Mouse (Mus musculus): ENCODE measurements around the gene Zbtb24.
"Not testable (repeated sequence)": the region's sequence is repeated elsewhere in the genome, so short reads cannot be mapped to it uniquely, and the experiment has no call there.

Gene Zbtb24

DNA sequence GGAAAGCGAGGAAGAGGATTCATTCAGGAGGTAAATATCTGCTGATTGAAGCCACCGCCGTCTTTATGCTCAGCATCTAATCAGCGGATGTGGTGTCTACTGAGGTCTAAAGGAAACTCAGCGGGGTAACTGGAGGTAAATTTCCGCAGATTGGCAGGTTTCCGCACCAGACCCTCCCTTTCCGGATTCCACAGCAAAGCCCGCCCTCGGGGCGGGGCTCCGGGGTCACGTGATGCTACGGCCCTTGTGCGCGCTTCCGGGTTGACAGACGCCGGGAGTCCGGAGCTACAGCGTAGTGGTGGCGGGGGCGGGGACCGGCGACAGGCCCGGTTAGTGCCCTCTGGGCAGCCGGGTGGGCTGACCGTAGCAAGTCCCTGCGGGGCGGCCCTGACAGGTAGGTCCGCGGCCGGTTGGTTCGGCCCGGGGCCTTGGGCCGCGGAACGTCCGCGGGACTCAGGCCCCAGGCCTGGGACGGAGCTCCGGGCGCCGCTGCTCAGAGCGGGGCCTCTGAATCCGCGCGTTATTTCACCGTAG, at the start of gene Zbtb24:
TSS of gene Zbtb24 (plus strand) at position 247 of the 534 bp plus-strand sequence.
- peak; percentile 96 for DNase-seq (ENCODE audit: low spot score)

- no peak for DNase-seq (ENCODE audit: low spot score)
These were observed 49.1 kb upstream of the Zbtb24 start for GRCm38 (mm10) chr10:41401097-41401496.

- no peak for DNase-seq (ENCODE audit: low spot score)
These were observed 46.8 kb upstream of the Zbtb24 start for GRCm38 (mm10) chr10:41403364-41403763.

DNA sequence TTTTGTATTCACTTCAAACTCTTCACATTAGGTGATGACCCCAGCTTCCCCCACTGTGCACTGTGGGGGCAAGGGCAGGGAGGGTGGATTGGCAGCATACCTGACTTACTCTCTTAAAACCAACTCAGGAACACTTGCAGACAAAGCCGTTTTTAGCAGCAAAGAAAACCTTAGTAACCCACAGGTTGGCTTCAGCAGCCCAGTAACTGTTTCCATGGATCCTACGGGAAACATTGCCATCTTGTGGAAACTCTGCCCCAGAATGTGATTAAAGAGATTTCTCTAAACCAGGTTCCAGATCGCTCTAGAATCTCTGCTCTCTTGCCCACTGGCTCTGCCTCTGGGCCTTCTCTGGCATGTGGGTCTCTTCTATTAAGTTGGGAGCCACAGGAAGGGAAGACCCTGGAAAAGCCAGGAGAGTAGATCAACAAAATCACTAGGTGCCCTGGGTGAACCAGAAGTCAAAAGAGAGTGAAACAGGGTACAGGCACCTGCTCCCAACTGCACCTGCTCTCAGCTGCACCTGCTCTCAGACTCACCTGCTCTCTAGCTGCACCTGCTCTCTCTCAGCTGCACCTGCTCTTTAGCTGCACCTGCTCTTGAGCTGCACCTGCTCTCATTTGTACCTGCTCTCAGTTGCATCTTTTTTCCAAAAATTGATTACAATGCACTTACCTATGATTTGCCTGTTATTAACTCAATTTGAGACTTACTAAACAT, 46.1 kb upstream of the Zbtb24 start:
- DNase-seq (ENCODE audit: low spot score) = peak; percentile 19

DNA sequence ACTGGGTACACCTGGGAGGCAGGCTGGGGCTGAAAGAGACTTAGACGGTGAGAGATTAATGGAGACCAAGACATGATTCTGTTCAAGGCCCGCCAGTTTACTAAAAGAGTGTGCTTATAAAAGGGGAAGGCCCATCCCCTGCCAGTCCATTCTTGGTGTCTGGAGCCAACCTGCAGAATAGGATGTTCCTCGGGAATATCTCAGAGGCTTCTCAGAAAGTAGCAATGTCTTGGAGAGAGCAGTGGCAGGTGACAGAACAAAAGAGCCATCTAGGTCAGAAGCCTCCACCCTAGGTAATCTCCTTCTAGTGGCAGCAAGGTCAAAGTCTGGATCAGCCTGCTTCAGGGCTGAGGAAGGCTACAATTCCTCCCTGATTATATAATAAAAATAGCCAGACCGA, 40.0 kb upstream of the Zbtb24 start:
- DNase-seq (ENCODE audit: low spot score) = not testable (repeated sequence)

GRCm38 (mm10) chr10:41410821-41411220, 39.4 kb upstream of the Zbtb24 start:
- not testable (repeated sequence) for DNase-seq (ENCODE audit: low spot score)

DNA sequence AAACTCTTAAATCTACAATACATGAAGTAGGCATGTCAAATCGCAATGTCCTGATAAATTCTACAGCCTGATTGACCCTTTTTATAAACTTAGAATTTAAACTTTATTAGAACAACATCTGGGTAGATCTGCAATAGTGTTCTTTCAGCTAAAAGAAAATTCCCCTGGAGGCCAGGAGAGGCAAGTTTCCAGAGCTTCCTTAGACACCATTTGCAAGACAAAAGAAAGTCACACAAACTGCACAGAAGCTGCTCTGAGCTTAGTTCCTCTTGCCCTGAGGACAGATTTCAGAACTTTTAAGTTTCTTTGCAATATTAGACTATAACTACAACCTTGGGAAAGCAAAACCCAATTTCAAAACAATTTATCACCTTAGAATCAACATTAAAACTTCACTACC, 36.7 kb upstream of the Zbtb24 start:
- DNase-seq (ENCODE audit: low spot score) = not testable (repeated sequence)

DNA sequence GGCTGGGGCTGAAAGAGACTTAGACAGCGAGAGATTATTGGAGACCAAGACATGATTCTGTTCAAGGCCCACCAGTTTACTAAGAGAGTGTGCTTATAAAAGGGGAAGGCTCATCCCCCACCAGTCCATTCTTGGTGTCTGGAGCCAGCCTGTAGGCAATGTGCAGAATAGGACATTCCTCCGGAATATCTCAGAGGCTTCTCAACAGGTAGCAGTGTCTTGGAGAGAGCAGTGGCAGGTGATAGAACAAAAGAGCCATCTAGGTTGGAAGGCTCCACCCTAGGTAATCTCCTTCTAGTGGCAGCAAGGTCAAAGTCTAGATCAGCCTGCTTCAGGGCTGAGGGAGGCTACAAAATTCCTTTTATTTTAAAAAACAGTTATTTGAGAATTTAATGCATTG, 34.8 kb upstream of the Zbtb24 start:
- DNase-seq (ENCODE audit: low spot score) = not testable (repeated sequence)

DNA sequence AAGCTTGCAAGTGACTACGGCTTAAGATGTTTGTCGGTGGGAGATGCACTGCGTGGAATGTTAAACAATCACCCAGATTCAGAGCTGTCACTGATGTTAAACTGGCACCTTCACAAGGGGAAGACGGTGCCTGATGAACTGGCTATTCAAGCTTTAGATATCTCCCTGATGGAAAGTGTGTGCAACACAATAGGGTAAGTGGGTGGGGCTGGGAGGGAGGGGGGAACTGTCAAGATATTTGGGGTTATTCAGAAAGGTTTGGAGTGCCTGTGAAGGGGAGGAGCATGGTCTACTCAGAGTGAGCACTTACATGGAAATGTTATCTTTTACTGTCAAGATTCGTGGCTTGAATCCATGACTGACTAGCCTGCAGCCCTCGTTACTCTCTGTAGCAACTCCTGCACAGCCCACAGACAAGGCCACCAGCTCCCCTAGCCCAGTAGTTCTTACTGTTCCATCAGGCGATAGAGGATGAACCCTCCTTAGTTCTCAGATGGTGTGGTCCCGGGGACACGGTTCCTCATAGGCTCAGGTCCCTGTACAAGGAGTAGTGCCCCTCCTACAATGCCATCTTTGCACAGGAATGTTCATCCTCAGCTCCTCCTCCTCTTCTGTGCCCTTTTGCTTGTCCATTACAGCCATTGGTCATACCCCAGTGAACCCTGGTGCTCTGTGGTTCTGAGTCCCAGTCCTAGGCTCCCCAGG, 29.5 kb upstream of the Zbtb24 start:
- DNase-seq (ENCODE audit: low spot score) = no peak

DNA sequence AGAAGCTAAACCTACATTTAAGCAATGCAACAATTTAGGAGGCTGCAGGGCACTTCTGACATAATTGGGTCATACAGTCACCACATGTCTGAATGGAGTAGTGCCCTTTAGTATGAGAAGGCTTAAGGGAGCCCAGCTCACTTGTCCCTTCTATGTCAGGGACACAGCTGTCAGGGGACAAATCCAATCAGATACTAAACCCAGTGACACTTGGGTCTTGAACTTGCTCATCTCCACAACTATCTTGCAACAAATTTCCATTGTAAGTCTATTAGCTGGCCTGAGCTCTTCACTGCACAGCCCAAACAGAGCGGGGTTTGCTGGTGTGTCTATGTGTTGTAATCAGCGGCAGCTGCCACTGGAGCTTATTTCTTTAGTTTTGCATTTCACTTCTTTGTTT, 26.5 kb upstream of the Zbtb24 start:
- DNase-seq (ENCODE audit: low spot score) = no peak

GRCm38 (mm10) chr10:41426368-41426767, 23.8 kb upstream of the Zbtb24 start:
- DNase-seq (ENCODE audit: low spot score) = no peak

DNA sequence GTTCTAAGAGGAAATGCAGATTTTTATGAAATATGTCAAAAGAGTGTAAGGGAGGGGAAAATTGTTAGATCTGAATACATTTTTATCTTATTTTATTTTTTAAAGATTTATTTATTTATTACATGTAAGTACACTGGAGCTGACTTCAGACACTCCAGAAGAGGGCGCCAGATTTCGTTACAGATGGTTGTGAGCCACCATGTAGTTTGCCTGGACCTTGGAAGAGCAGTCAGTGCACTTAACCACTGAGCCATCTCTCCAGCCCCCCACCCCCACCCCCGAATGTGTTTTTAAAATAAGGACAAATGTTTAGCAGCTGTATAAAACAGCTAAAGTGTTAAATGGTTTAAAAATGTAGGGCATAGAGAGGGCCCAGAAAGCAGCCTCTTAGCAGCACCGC, 15.6 kb upstream of the Zbtb24 start:
- DNase-seq (ENCODE audit: low spot score) = peak; percentile 63

DNA sequence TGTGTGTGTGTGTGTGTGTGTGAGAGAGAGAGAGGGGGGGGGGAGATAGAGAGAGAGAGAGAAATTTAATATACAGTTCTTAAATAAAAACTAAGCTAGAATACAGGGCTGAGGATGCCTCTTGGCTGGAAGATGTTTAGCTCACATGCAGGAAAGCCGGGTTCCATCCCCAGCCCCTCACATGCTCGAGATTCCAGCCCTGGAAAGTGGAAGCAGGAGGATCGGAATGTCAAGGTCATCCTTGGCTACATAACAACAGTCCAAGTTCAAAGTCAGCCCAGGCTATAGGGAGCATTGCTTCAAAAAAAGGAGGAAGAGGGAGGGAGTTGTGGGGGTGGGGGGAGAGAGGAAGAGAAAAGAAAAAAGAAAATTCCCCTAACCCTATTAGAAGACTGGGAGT, 15.0 kb upstream of the Zbtb24 start:
- DNase-seq (ENCODE audit: low spot score) = no peak

- DNase-seq (ENCODE audit: low spot score) = no peak
These were observed 2.0 kb upstream of the Zbtb24 start for GRCm38 (mm10) chr10:41448216-41448615.

DNA sequence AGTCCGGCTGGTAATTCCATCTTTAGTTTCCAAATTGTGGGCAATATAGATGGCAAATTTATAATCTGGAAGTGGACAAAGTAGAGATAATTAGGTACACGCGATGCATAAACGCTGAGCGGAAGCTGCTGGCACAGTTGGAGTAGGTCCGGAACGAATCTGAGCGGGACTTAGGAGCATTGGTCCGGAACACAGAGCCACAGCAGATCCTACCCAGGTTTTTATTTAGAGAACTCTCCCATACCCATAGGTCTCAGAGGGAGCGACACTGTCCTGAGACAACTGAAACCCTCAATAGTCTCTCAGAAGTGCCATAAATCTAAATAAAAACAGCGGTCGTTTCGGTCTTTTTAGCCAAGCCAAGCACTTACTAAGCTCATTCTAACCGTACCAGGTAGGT, 499 bp upstream of the Zbtb24 start:
- DNase-seq (ENCODE audit: low spot score) = peak; percentile 45

GRCm38 (mm10) chr10:41450780-41451522, 768 bp downstream of the Zbtb24 start:
- DNase-seq (ENCODE audit: low spot score) = no peak

DNA sequence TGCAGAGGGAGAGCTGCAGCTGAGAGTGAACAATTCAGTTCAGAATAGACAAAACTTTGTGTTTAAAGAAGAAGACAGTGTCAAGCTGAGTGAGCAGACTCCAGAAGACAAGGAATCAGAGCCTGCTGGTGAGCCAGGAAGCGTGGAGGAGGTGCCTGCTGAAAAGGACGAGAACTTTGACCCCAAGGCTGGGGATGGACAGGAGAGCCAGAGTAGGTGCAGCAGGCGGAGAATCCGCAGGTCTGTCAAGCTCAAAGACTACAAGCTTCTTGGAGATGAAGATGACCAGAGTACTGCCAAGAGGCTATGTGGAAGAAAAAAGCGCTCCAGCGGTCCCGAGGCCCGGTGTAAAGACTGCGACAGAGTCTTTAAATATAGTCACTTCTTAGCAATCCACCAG, 1.5 kb downstream of the Zbtb24 start:
- DNase-seq (ENCODE audit: low spot score) = no peak

DNA sequence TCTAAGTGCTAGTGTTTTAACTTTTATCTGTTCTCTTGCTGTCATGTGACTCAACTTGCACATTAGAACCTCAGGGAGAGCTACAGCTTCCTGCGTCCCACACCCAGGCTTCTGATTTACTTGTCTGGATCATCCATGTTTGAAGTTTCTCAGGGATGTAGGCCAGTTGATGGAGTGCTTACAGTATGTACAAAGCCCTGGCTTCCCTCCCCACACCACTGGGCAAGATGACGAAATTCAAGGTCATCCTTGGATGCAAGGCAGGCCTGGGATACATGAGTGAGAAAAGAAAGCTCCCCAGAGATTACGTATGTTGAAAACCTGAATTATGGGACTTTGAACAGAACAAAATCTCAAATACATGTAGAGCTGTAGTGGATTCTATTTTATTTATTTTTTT, 2.6 kb downstream of the Zbtb24 start:
- DNase-seq (ENCODE audit: low spot score) = no peak

- no peak for DNase-seq (ENCODE audit: low spot score)
These were observed 9.8 kb downstream of the Zbtb24 start for GRCm38 (mm10) chr10:41459990-41460389.

GRCm38 (mm10) chr10:41460501-41460900, 10.3 kb downstream of the Zbtb24 start:
- DNase-seq (ENCODE audit: low spot score) = no peak

DNA sequence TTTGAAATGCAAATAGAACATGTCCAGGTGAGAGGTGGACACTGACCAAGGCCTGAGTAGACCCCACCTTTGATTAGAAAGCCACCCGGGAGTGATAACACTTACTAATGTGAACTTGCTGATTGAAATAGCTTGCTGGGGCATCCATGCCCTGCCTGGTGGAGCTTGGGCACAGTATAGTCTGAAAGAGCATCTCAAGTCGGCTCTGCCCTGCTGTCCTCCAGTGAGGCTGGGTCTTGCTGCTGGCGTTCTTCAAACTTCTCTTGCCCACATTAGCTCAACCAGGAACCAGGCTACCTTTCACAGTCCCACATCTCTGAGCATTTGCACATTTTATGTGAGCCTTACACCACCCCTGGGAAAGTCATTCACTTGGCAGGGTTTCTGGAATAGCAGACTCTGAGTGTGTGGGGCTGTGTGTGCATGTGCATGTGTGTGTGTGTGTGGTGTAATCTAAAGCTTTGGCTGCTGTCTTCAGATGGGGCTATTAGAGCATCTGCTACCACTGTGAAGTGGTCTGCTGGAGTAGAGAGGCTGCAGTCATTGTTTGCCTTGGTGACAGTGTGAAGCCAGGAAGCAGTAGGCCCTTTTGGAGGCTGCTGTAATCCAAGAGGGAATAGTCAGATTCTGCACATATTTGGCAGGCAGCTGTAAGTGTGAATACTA, 11.0 kb downstream of the Zbtb24 start:
- DNase-seq (ENCODE audit: low spot score) = no peak

DNA sequence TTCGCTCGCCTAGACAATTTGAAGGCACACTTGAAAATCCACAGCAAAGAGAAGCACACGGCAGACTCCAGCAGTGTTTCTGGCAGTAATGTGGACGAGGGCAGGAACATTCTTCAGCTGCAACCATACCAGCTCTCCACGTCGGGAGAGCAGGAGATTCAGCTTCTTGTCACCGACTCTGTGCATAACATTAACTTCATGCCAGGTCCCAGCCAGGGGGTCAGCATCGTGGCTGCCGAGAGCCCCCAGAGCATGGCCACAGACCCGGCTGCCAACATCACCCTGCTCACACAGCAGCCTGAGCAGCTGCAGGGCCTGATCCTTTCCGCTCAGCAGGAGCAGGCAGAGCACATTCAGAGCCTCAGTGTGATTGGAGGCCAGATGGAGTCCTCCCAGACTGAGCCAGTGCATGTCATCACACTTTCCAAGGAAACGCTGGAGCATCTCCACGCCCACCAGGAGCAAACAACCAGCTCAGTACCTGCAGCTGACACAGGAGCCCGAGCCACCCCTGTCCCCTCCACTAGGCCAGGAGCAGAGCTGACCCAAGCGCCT, 14.3 kb downstream of the Zbtb24 start:
- no peak for DNase-seq (ENCODE audit: low spot score)

Measured in layer of hippocampus, adult 11-12 months (tissue).